Mouse (Mus musculus) CH12.LX (cell line): Measurements from ENCODE around the gene Cacna1h.

ENCODE experiments used
- CTCF ChIP-seq, 2 experiments: IDR thresholded peaks in 1 of 2; conservative IDR thresholded peaks in 1 of 2; 2 replicates each; pipeline ENCODE4 v1.5.1; 2011 to 2012; ENCODE audit warnings: low read depth in 2 of 2, low read length in 2 of 2, improper control_type of control experiment in 1 of 2, inconsistent platforms in 1 of 2, mild to moderate bottlenecking in 1 of 2, moderate library complexity in 1 of 2
- ELF1 ChIP-seq: IDR thresholded peaks from 2 replicates; pipeline ENCODE4 v1.6.1; 2014; ENCODE audit warnings: low read depth, mild to moderate bottlenecking, inconsistent platforms, low read length, improper control_type of control experiment
- EP300 ChIP-seq: IDR thresholded peaks from 2 replicates; pipeline ENCODE4 v1.6.1; 2011; ENCODE audit warnings: low read length, improper control_type of control experiment
- ETS1 ChIP-seq: conservative IDR thresholded peaks from 2 replicates; pipeline ENCODE4 v1.6.1; 2012; ENCODE audit warnings: low read depth, mild to moderate bottlenecking, inconsistent platforms, low read length, improper control_type of control experiment, moderate library complexity
- GABPA ChIP-seq: IDR thresholded peaks from 2 replicates; pipeline ENCODE4 v1.6.1; 2012; ENCODE audit warnings: low read depth, low read length, improper control_type of control experiment, inconsistent platforms; ENCODE audit not compliant: insufficient replicate concordance
- IRF4 ChIP-seq: IDR thresholded peaks from 2 replicates; pipeline ENCODE4 v1.6.1; 2014; ENCODE audit warnings: low read depth, mild to moderate bottlenecking, inconsistent platforms, low read length, improper control_type of control experiment
- JUND ChIP-seq: conservative IDR thresholded peaks from 2 replicates; pipeline ENCODE4 v1.6.1; 2011; ENCODE audit warnings: low read depth, low read length, improper control_type of control experiment
- MAX ChIP-seq: IDR thresholded peaks from 2 replicates; pipeline ENCODE4 v1.6.1; 2011; ENCODE audit warnings: low read length, improper control_type of control experiment
- MXI1 ChIP-seq: IDR thresholded peaks from 2 replicates; pipeline ENCODE4 v1.6.1; 2011; ENCODE audit warnings: mild to moderate bottlenecking, low read depth, low read length, improper control_type of control experiment
- POLR2A ChIP-seq: IDR thresholded peaks from 2 replicates; pipeline ENCODE4 v1.6.1; 2011; ENCODE audit warnings: low read depth, mild to moderate bottlenecking, improper control_type of control experiment, low read length
- SIN3A ChIP-seq: IDR thresholded peaks from 2 replicates; pipeline ENCODE4 v1.6.1; 2012; ENCODE audit warnings: low read length, improper control_type of control experiment, inconsistent platforms
- TCF12 ChIP-seq: IDR thresholded peaks from 2 replicates; pipeline ENCODE4 v1.6.1; 2014; ENCODE audit warnings: low read depth, mild to moderate bottlenecking, inconsistent platforms, low read length, improper control_type of control experiment
- ZKSCAN1 ChIP-seq: IDR thresholded peaks from 2 replicates; pipeline ENCODE4 v1.6.1; 2012; ENCODE audit warnings: low read depth, inconsistent platforms, low read length, improper control_type of control experiment, borderline replicate concordance
- ZNF384 ChIP-seq: IDR thresholded peaks from 2 replicates; pipeline ENCODE4 v1.6.1; 2012; ENCODE audit warnings: low read depth, low read length, improper control_type of control experiment, inconsistent platforms

DNA sequence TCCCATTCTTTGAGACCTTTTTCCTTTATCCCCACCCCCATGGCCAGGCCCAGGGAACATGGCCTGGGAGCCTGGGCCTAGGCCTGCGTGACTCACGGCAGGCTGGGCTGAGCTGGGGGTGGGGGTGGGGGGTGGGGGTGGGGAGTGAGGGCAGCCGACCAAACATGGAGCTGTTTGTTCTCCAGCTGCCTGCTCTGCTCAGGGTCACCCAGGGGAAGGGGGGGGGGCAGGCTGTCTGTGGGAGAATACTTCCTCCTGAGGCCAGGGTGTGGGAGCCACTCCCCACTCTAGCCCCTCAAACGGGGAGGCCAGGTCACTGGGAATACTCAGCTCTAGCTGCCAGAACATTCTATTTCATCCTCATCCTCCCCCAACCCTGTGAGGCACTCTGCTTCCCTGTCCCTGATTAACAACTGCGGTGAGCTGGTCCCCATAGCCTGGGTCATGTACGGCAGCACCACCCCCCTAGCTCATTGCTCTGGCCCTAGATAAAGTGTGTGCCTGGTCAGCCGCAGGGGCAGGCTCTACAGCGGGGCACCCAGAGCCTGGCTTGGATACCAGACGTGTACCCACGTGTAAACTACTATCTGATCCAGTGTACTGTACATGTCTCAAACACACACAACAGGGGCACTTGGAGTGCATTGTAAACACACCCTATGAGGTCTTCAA is 28.2 kb downstream of the Cacna1h start:
- TF ChIP-seq IRF4 (no peak), POLR2A (no peak), ETS1 (no peak), CTCF (conservative IDR thresholded peaks at IDR 0.05 in 1 of 2, IDR thresholded peaks at IDR 0.05 in 1 of 2; ENCODE audit: low read depth in 2 of 2, low read length in 2 of 2) (no peak), ZNF384 (no peak), MAX (no peak), ELF1 (no peak), SIN3A (no peak), EP300 (no peak), GABPA (no peak), ZKSCAN1 (no peak), MXI1 (no peak), JUND (no peak), TCF12 (no peak)
